Mouse (Mus musculus) embryonic fibroblast, embryonic 13.5 days (primary cell): ENCODE data around the gene Erc2.

Experiments
- CTCF ChIP-seq: IDR thresholded peaks from 2 replicates; pipeline ENCODE4 v1.5.1; 2011; ENCODE audit warnings: mild to moderate bottlenecking, control low read depth, low read length, moderate library complexity, borderline replicate concordance; ENCODE audit not compliant: insufficient read depth
- POLR2A ChIP-seq: IDR thresholded peaks from 2 replicates; pipeline ENCODE4 v1.6.1; 2011; ENCODE audit warnings: low read depth, mild to moderate bottlenecking, control low read depth, low read length, moderate library complexity

DNA sequence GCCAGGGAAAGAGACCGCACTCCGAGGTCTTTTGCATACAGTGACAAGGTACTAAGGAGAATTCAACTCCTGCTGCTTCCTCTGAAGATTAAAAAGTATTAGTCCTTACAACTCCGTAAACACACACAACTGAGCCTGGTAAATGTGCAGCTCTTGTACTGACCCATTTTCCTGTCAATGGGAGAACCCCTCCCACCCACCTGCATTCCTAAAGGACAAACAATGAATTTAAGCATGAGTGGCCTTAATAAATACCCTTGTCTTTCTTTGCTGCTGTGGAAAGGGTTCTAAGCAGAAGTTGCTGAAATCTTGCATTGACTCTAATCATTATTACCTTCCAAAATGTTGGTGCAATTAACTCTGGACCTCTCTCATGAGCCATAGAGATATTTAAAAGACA is 854.5 kb downstream of the Erc2 start:
- no peak for TF ChIP-seq CTCF
- TF ChIP-seq POLR2A: no peak
